Mouse (Mus musculus) 3134 (cell line): ENCODE results near the gene Ccdc30.
A peak's percentile ranks its signal among the peaks of the same experiment; 100 is the strongest.

Source experiments
- DNase-seq: peaks from one replicate; pipeline ENCODE4 v3.0.0-alpha.2; 2011; ENCODE audit warnings: low spot score; ENCODE audit not compliant: insufficient read length; ENCODE audit errors: extremely low read depth

Gene Ccdc30

GRCm38 (mm10) chr4:119415072-119415753, at the start of gene Ccdc30:
Gene Ccdc30, minus strand, starts transcription at chr4:119415521.
- no peak for DNase-seq

GRCm38 (mm10) chr4:119463756-119464419, 48.6 kb upstream of the Ccdc30 start:
- no peak for DNase-seq

- DNase-seq = peak; percentile 24
These were observed 47.8 kb upstream of the Ccdc30 start for GRCm38 (mm10) chr4:119462858-119463755.

DNA sequence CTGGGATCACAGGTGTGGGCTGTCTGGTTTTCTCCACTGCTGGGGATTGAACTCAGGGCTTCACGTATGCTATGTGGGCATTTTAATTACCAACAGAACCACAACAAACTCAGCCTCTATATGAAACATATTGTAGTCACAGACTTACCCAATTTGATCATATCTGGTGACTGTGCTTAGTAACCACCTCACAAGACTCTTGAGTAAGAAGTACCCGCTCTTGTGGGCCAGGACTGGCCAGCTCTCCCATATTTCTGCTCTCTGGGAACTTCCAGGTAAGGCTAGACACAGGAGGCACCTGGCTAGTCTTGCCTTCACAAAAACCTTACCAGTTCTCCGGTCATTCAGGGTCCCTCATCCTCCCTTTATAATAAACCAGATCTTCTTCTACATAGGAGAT, 47.1 kb upstream of the Ccdc30 start:
- no peak for DNase-seq

DNA sequence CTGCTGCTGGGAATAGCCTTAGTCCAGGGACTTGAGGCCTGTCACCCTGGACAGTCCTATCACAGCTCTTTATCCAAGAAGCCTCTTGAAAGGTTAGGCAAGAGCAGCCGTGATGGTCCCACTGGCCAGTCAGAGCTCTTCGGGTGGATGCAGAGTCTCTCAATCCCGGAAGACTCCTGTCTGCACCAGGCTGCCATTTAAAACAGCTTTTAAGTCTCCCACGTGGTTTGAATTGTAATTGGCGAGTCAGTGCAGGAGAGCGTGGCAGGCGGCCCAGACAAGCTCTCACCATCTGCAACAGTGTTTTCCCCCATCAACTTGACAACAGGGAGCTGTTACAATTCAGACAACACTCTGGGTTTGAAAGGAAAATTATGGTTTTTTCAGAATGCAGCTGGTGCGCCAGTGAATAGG, 45.4 kb upstream of the Ccdc30 start:
- no peak for DNase-seq

DNA sequence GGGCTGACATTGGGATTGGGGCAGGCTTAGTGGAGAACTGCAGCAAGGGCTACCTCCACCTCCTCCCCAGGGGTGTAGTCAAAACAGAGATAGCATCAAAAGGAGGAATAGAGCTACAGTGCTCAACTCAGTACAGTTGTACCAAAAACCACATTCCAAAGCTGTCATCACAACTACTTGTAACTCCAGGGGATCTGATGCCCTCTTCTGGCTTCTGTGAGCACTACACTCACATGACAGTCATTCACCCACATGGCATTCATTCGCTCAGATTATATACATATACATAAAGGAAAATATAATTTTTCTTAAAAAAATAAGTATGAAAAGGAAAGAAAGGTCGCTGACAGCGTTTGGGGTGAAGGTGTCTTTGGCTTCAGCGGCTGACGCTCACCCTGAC, 45.0 kb upstream of the Ccdc30 start:
- no peak for DNase-seq

GRCm38 (mm10) chr4:119453533-119453932, 38.2 kb upstream of the Ccdc30 start:
- no peak for DNase-seq

- no peak for DNase-seq
These were observed 37.8 kb upstream of the Ccdc30 start for GRCm38 (mm10) chr4:119453128-119453527.

- DNase-seq = no peak
These were observed 35.1 kb upstream of the Ccdc30 start for GRCm38 (mm10) chr4:119450436-119450835.

DNA sequence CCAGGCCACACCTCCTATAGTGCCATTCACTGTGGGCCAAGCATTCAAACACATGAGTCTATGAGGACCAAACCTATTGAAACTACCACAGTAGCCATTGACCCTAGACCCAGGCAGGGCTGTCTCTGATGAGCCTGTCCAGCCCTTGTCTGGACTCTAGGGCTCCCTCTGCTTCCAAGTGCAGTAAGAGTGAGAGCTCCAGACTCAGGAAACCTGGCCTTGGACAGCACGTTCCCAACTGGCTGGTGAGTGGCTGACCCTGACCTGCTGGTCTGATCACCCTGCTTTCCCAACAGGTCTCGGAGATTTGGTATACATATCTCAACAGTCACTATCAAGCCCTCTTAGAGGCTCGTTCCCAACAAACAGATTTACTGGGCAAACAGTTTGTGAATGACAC, 32.5 kb upstream of the Ccdc30 start:
- DNase-seq = no peak

DNA sequence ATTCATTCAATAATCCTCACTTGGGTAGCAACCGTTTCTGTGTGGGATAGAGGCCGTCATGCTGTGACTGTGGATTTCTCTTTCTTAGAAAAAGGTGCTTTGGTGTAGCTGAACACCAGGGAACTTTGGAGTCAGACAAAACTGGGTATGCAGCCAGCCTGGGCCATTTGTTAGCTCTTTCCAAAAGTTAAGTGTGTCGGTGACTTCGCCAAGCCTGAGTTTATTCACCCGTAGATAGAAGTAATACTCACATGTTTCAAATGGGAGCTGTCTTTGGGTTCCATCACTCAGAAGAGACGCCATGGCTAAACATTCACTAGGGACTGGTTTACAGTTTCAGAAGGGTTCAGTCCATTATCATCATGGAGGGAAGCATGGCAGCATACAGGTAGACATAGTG, 31.9 kb upstream of the Ccdc30 start:
- no peak for DNase-seq

- no peak for DNase-seq
These were observed 27.2 kb upstream of the Ccdc30 start for GRCm38 (mm10) chr4:119442539-119442938.

DNA sequence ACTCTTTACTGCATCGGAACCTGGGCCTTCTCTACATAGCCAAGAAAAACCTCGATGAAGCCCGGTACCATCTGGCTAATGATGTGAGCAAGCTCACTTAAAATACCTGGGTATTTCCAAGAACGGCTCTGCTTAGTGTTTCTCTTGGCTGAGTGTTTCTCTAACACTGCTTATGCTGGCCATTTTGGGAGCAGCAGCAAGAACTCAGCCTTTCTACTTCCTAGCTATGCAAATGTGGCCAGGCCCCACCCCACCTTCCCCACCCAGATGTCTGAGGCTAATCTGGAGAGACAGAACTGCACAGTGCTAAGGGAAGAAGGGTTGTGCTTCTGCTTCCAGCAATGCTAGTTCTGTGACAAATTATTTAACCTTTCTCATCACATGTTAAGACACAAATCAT, 26.5 kb upstream of the Ccdc30 start:
- DNase-seq = no peak

DNA sequence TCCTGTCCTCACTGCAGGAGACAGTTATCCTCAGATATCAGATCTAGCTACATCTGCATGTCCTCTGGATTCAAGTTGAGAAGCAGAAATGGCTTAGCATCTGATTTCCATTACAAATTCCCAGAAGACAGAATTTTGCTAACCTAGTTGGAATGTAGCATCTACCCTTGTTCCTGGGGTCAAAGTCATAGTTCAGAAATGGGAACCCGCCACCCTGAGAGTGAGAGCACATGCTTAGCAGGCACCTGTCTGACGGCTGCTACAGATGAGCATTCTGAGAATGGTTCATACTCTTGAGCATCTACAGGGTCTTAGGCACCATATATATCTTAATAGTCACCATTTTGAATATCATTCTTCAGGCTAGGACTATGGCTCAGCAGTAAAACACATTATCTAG, 22.6 kb upstream of the Ccdc30 start:
- no peak for DNase-seq

DNA sequence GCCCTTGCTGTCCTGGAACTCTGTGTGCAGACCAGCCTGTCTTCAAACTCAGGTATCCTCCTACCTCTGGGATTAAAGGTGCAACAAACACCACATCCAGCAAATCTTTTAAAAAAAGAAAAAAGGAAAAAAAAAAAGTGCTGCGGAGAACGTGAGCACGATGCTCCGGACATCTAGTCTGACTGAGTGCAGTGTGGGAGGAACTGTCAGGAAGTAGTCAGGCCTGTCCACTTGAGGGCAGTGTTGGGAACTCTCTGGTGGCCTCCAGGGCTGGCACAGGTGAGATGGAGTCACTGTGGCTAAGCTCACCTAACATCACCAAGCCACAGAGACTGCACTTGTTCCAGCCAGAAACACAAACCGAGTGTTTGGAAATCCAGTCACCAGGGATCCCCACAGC, 15.4 kb upstream of the Ccdc30 start:
- DNase-seq = no peak

- DNase-seq = no peak
These were observed 12.4 kb upstream of the Ccdc30 start for GRCm38 (mm10) chr4:119427680-119428079.

- no peak for DNase-seq
These were observed 10.3 kb upstream of the Ccdc30 start for GRCm38 (mm10) chr4:119425601-119426000.

DNA sequence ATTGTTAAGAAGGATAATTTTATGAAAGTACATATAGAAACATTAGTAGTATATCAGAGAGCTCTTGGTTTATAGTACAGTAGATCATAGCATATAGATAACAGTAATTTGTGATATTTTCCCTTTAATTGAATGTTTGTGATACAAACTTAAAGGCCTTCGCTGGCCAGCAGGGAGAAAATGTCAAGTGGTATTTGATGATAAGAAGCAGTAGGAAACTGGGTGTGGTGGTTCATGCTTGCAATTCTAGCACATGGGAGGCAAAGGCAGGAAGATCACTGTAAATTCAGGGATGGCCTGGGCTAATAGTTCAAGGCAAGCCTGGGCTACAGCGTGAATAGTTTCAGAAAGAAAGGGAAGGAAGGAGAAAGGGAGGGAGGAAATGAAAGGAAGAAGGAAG, 9.8 kb upstream of the Ccdc30 start:
- DNase-seq = no peak

DNA sequence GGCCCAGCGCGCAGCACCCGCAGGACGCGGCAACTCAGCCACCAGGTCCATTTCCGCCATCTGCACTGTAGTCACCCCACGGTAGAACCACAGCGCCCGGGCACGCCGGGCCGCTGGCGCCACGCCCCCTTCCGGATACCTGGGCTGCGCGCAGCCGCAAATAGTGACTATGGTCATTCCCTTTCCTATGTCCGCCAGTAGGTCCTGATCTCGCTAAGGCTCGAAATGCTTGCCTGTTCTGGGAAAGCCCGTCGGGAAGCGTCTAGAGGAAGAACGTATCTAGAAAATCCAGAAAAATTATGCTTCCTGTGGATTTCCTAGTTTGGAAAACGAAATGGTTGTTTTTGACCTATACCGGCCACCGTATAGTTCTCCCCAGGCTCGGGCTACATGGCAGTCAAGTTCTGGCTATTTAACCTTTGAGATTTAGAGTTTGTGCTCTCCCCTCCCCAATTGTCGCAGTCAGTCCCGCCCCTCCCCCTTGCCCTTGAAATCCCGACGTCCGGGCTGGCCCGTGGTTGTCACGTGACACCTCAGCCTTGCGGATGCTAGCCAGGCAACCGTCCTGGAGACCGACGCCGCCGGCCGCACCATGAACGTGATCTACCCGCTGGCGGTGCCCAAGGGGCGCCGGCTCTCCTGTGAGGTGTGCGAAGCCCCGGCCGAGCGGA, 7.1 kb upstream of the Ccdc30 start, which contains the start of the genes Ppcs and Zmynd12:
TSS of gene Ppcs (minus strand) at position 127 of the 671 bp plus-strand sequence.
TSS of gene Zmynd12 (plus strand) at position 521 of the 671 bp plus-strand sequence.
- peak; percentile 94 for DNase-seq

DNA sequence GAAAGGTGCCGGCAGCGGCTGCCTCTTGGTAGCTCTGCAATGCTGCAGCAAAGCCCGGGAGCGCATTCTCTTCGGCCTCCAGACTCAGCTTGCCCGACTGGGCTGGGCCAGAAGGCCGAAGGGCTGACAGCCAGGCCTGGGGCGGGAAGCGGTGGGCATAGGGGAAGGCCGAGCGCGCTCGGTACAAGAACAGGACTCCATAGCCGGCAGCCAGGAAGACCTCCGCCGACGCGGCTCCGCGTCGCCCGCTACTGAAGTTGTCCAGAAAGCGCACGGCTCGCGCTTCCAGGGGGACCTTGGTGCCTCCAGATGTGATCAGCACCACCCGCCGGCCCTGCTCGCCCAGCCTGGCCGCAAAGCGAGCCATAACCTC, 6.6 kb upstream of the Ccdc30 start:
- DNase-seq = no peak

GRCm38 (mm10) chr4:119421191-119421590, 5.9 kb upstream of the Ccdc30 start:
- peak; percentile 12 for DNase-seq
